Mouse (Mus musculus) gastrocnemius, adult 2 months (tissue): ENCODE data around the gene Kcnk18. TPM values are rescaled to one million over a fixed set of nuclear protein-coding genes. Genes with fewer than 3 reads are reported as not detected.

Experiments
- DNase-seq: peaks from one replicate; pipeline ENCODE4 v3.0.0; 2022
- H3K27ac ChIP-seq: fragments of 200-600 bp; 2 replicates; pipeline ENCODE4 v1.8.1; 2022; ENCODE audit warnings: mild to moderate bottlenecking
- H3K4me3 ChIP-seq: fragments of 200-600 bp; 2 replicates; pipeline ENCODE4 v1.8.1; 2022; ENCODE audit warnings: mild to moderate bottlenecking, moderate library complexity
- CTCF ChIP-seq: fragments of 200-600 bp; IDR thresholded peaks from 2 replicates; pipeline ENCODE4 v1.8.1; 2022; ENCODE audit warnings: antibody characterized with exemption, mild to moderate bottlenecking, moderate library complexity
- intact Hi-C: fragments of 180-260 bp; cut with DNase I; formaldehyde crosslinking; loops from one replicate; pipeline ENCODE4 v1.15.1; 2025
- total RNA-seq, 2 experiments: library from RNA; stranded (reverse); gene quantifications; 2 replicates each; pipeline ENCODE4 v1.2.3; 2021

Gene Kcnk18
- total RNA-seq, 2 experiments from 2014 or later, result not detected

GRCm38 (mm10) chr19:59267417-59267963 lies 48.5 kb downstream of the Kcnk18 start:
- Histone ChIP-seq H3K27ac (no peak overlapping the region), H3K4me3 (no peak overlapping the region)
- intact Hi-C loops, result no loop called here
- no peak for DNase-seq
- no peak for TF ChIP-seq CTCF

- intact Hi-C loops, result no loop called here
Observed at GRCm38 (mm10) chr19:59273190-59273589, 54.2 kb downstream of the Kcnk18 start.

GRCm38 (mm10) chr19:59276354-59276753 lies 57.3 kb downstream of the Kcnk18 start:
- no peak overlapping the region for H3K27ac ChIP-seq
- no peak for DNase-seq
- H3K4me3 ChIP-seq, result no peak overlapping the region
- no peak for TF ChIP-seq CTCF
- intact Hi-C loops, result no loop called here

More at GRCm38 (mm10) chr19:59273190-59273589, 54.2 kb downstream of the Kcnk18 start:
- DNase-seq, result no peak
- H3K27ac ChIP-seq, result no peak overlapping the region
- H3K4me3 ChIP-seq, result no peak overlapping the region
- TF ChIP-seq CTCF, result no peak

GRCm38 (mm10) chr19:59280841-59281240 lies 61.8 kb downstream of the Kcnk18 start:
- intact Hi-C loops, result no loop called here
- no peak for DNase-seq
- Histone ChIP-seq H3K27ac (no peak overlapping the region), H3K4me3 (no peak overlapping the region)
- TF ChIP-seq CTCF, result no peak

GRCm38 (mm10) chr19:59282001-59282400 lies 63.0 kb downstream of the Kcnk18 start:
- TF ChIP-seq CTCF, result no peak
- H3K4me3 ChIP-seq, result no peak overlapping the region
- no peak overlapping the region for H3K27ac ChIP-seq
- intact Hi-C loops, result no loop called here
- no peak for DNase-seq

Other genes starting within 250 kb of the Kcnk18 start
- under 1 TPM; 0.67 to 0.99 TPM for gene Shtn1, start 143.1 kb upstream of the Kcnk18 start, total RNA-seq
- not detected for gene Vax1, start 49.2 kb upstream of the Kcnk18 start, total RNA-seq
- gene Slc18a2, start 41.7 kb downstream of the Kcnk18 start, total RNA-seq, result under 1 TPM; 0.08 to 0.10 TPM
- 100 to 1,000 TPM; 256 to 333 TPM for gene Rps12-ps3, start 103.1 kb downstream of the Kcnk18 start, total RNA-seq
- 10 to 100 TPM; 12.1 to 17.8 TPM for gene Pdzd8, start 126.6 kb downstream of the Kcnk18 start, total RNA-seq
- 1 to 10 TPM in 1 of 2 experiments, under 1 TPM in 1; 0.89 to 1.9 TPM for gene Emx2, start 239.2 kb downstream of the Kcnk18 start, total RNA-seq